Mouse (Mus musculus): ENCODE measurements around the gene Ncapd3. TPM values are rescaled to one million over a fixed set of nuclear protein-coding genes. Genes with fewer than 3 reads are reported as not detected.

Ncapd3 gene
- total and polyA plus RNA-seq, 3 experiments: 29.9 to 39.2 (median 33.7) TPM

DNA sequence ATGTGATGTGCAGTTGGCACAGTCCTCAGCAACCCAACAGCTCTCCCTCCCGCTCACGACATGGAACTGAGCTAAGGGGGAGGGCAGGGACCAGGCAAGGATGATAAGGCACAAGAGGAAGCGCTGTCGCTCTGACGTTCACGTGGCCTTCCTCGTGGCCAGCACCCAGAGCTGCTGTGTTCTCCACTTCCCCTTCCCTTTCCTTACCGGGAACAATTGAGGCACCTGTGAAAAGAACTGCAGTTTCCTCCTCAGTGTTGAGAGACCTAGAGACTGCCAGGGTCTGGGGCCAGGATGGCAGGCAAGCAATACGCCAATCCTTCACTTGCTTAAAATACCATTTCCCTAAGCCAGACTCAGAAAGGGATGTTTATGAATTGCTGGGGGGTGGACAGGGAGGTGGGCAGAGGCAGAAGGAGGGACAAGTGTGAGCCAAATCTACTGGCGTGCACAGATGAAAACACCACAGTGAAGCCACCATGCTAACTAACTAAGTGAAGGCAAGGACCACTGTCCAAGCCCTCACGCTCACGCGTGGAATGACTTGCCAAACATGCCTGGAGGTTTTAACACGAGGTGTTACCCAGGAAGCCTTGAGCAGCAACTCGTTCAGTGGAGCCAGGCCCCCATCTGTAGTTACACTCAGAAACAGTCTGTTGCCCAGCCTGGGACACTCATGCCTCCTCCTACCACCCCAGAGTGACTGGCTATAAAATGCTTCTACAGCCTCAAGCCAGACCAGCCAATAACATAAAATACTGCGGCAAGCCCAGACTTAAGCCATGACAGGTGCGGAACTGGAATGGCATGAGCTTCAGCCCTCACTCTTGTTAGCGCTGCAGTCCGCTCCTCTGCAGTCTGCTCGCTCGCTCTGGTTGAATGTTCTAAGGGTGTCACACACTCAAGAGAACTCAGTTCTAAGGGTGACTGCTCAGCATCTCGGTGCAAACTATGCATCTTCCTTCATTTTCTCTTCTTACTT is 79.8 kb downstream of the Ncapd3 start:
- in situ Hi-C loops (cut with MboI; ENCODE audit: low pct_ligation_motif_present, low pct_unique_long_range_greater_than_20kb, low sequenced_read_pairs): no loop called here
- Histone ChIP-seq H3K4me1 (ENCODE audit: control insufficient read depth in 1 of 2, insufficient read depth in 2 of 2) (peaks cover 3 to 15% of the 10 kb centered on the region in 2 experiments; a peak in 3 of 4 replicates), H3K36me3 (replicated peaks in 1 of 2; ENCODE audit: control insufficient read depth in 1 of 2, insufficient read depth in 1 of 2, low read length in 1 of 2) (no peaks in the 10 kb centered on the region), H3K4me3 (replicated peaks in 1 of 3; ENCODE audit: low read depth in 2 of 3, low read length in 2 of 3, poor library complexity in 1 of 3) (no peak overlapping the region), H3K9ac (ENCODE audit: insufficient read depth, low read depth) (no peak overlapping the region), H3K9me3 (replicated peaks; ENCODE audit: low read length) (peaks cover 12% of the 10 kb centered on the region), H3K79me2 (replicated peaks; ENCODE audit: control insufficient read depth, extremely low read depth, insufficient read depth, poor library complexity, severe bottlenecking) (no peaks in the 10 kb centered on the region), H3K4me2 (ENCODE audit: insufficient read depth, low read depth, poor library complexity, severe bottlenecking) (no peak overlapping the region), H3K27me3 (replicated peaks) (no peaks in the 10 kb centered on the region), H3K27ac (ENCODE audit: insufficient read depth, low read depth) (no peak overlapping the region)
- dilution Hi-C loops (cut with MboI; ENCODE audit: extremely low pct_ligation_motif_present, extremely low pct_unique_long_range_greater_than_20kb, low sequenced_read_pairs): no loop called here
- DNase-seq (ENCODE audit: extremely low read depth): peak; percentile 24
- TF ChIP-seq BHLHE40 (IDR thresholded peaks at IDR 0.05; ENCODE audit: low read depth, low read length) (peak; percentile 25; the same call in 1 of the 2 replicates), RCOR1 (conservative IDR thresholded peaks at IDR 0.05; ENCODE audit: low read depth, low read length) (no peak), MYC (IDR thresholded peaks at IDR 0.05; ENCODE audit: low read depth, low read length) (0 out of 2 replicates have a peak, but pooled peaks have one; percentile 32), UBTF (IDR thresholded peaks at IDR 0.05; ENCODE audit: low read depth, low read length) (no peak), KAT2A (IDR thresholded peaks at IDR 0.05; ENCODE audit: insufficient replicate concordance, low read length) (no peak), NELFE (IDR thresholded peaks at IDR 0.05; ENCODE audit: low read depth, low read length) (no peak), JUN (IDR thresholded peaks at IDR 0.05; ENCODE audit: insufficient read depth, low read depth, low read length) (no peak), TBP (conservative IDR thresholded peaks at IDR 0.05; ENCODE audit: low read depth, low read length) (no peak), CHD1 (IDR thresholded peaks at IDR 0.05; ENCODE audit: low read depth, low read length) (no peak), MXI1 (IDR thresholded peaks at IDR 0.05; ENCODE audit: low read depth, low read length) (no peak), PAX5 (IDR thresholded peaks at IDR 0.05; ENCODE audit: low read length) (no peak), MAX (IDR thresholded peaks at IDR 0.05; ENCODE audit: low read length) (peak; percentile 56; the same call in 1 of the 2 replicates), USF2 (conservative IDR thresholded peaks at IDR 0.05; ENCODE audit: low read depth, low read length) (no peak), EP300 (IDR thresholded peaks at IDR 0.05; ENCODE audit: low read length) (no peak), GABPA (IDR thresholded peaks at IDR 0.05; ENCODE audit: insufficient replicate concordance, low read depth, low read length) (no peak)

GRCm38 (mm10) chr9:27110681-27111080 is 80.7 kb downstream of the Ncapd3 start:
- Histone ChIP-seq H3K9ac (ENCODE audit: insufficient read depth, low read depth) (no peak overlapping the region), H3K4me3 (replicated peaks in 1 of 3; ENCODE audit: low read depth in 2 of 3, low read length in 2 of 3, poor library complexity in 1 of 3) (no peak overlapping the region), H3K27ac (ENCODE audit: insufficient read depth, low read depth) (no peak overlapping the region), H3K9me3 (replicated peaks; ENCODE audit: low read length) (peaks cover 12% of the 10 kb centered on the region), H3K4me1 (ENCODE audit: control insufficient read depth in 1 of 2, insufficient read depth in 2 of 2) (peaks cover 3 to 15% of the 10 kb centered on the region in 2 experiments; a peak in 3 of 4 replicates), H3K36me3 (replicated peaks in 1 of 2; ENCODE audit: control insufficient read depth in 1 of 2, insufficient read depth in 1 of 2, low read length in 1 of 2) (no peaks in the 10 kb centered on the region), H3K79me2 (replicated peaks; ENCODE audit: control insufficient read depth, extremely low read depth, insufficient read depth, poor library complexity, severe bottlenecking) (no peaks in the 10 kb centered on the region), H3K4me2 (ENCODE audit: insufficient read depth, low read depth, poor library complexity, severe bottlenecking) (no peak overlapping the region), H3K27me3 (replicated peaks) (no peaks in the 10 kb centered on the region)
- dilution Hi-C loops (cut with MboI; ENCODE audit: extremely low pct_ligation_motif_present, extremely low pct_unique_long_range_greater_than_20kb, low sequenced_read_pairs) (no loop called here), in situ Hi-C loops (cut with MboI; ENCODE audit: low pct_ligation_motif_present, low pct_unique_long_range_greater_than_20kb, low sequenced_read_pairs) (no loop called here)
- TF ChIP-seq MAFK (IDR thresholded peaks at IDR 0.05; ENCODE audit: insufficient replicate concordance, low read length) (no peak), CHD1 (IDR thresholded peaks at IDR 0.05; ENCODE audit: low read depth, low read length) (no peak), POLR2AphosphoS2 (IDR thresholded peaks at IDR 0.05; ENCODE audit: low read depth, low read length) (no peak), ZC3H11A (IDR thresholded peaks at IDR 0.05; ENCODE audit: low read depth, low read length) (no peak), EP300 (IDR thresholded peaks at IDR 0.05; ENCODE audit: low read length) (no peak), USF1 (IDR thresholded peaks at IDR 0.05; ENCODE audit: low read depth, low read length) (no peak), PAX5 (IDR thresholded peaks at IDR 0.05; ENCODE audit: low read length) (no peak), MYC (IDR thresholded peaks at IDR 0.05; ENCODE audit: low read depth, low read length) (no peak), JUND (conservative IDR thresholded peaks at IDR 0.05; ENCODE audit: low read depth, low read length) (no peak), ZMIZ1 (IDR thresholded peaks at IDR 0.05; ENCODE audit: low read depth, low read length) (no peak), ETS1 (conservative IDR thresholded peaks at IDR 0.05; ENCODE audit: low read depth, low read length) (no peak), NELFE (IDR thresholded peaks at IDR 0.05; ENCODE audit: low read depth, low read length) (no peak), POLR2A (IDR thresholded peaks at IDR 0.05; ENCODE audit: low read depth, low read length) (no peak), ELF1 (IDR thresholded peaks at IDR 0.05; ENCODE audit: low read depth, low read length) (no peak), HCFC1 (IDR thresholded peaks at IDR 0.05; ENCODE audit: low read depth, low read length) (no peak), TBP (conservative IDR thresholded peaks at IDR 0.05; ENCODE audit: low read depth, low read length) (no peak)
- DNase-seq (ENCODE audit: extremely low read depth): no peak
